Mouse (Mus musculus) MEL (cell line): ENCODE results near the gene Elovl7. TPM values are rescaled to one million over a fixed set of nuclear protein-coding genes. Genes with fewer than 3 reads are reported as not detected.

ENCODE experiments used
- DNase-seq: peaks from one replicate; pipeline ENCODE4 v3.0.0; 2011; ENCODE audit warnings: low read depth, low spot score
- H3K27ac ChIP-seq: 2 replicates; pipeline ENCODE4 v1.5.1; 2012; ENCODE audit warnings: low read depth, mild to moderate bottlenecking, control low read depth, low read length, moderate library complexity; ENCODE audit not compliant: control insufficient read depth
- H3K27me3 ChIP-seq, 2 experiments: fragments of 150-350 bp in 1 of 2; sonication (generic) in 1 of 2; 2 replicates each; pipeline ENCODE4 v1.6.1; 2012; ENCODE audit warnings: low read length in 2 of 2, mild to moderate bottlenecking in 2 of 2, improper control_type of control experiment in 1 of 2, moderate library complexity in 1 of 2; ENCODE audit not compliant: insufficient read depth in 2 of 2, control insufficient read depth in 1 of 2
- H3K36me3 ChIP-seq, 2 experiments: 2 replicates each; pipeline ENCODE4 v1.6.1; 2012 to 2014; ENCODE audit warnings: low read length in 2 of 2, improper control_type of control experiment in 1 of 2, inconsistent platforms in 1 of 2, mild to moderate bottlenecking in 1 of 2; ENCODE audit not compliant: insufficient read depth in 2 of 2, control insufficient read depth in 1 of 2
- H3K4me1 ChIP-seq, 2 experiments: fragments of 150-350 bp in 1 of 2; sonication (generic) in 1 of 2; 2 replicates each; pipeline ENCODE4 v1.6.1; 2012; ENCODE audit warnings: low read length in 2 of 2, improper control_type of control experiment in 1 of 2, mild to moderate bottlenecking in 1 of 2; ENCODE audit not compliant: insufficient read depth in 2 of 2, control insufficient read depth in 1 of 2
- H3K4me3 ChIP-seq, 2 experiments: fragments of 150-350 bp in 1 of 2; sonication (generic) in 1 of 2; 2 replicates each; pipeline ENCODE4 v1.5.1; 2012; ENCODE audit warnings: low read depth in 2 of 2, low read length in 2 of 2, mild to moderate bottlenecking in 2 of 2, moderate library complexity in 2 of 2, control low read depth in 1 of 2, improper control_type of control experiment in 1 of 2; ENCODE audit not compliant: control insufficient read depth in 1 of 2, insufficient read depth in 1 of 2
- H3K79me2 ChIP-seq: 2 replicates; pipeline ENCODE4 v1.6.1; 2012; ENCODE audit warnings: mild to moderate bottlenecking, low read length, moderate library complexity; ENCODE audit not compliant: control insufficient read depth, poor library complexity, insufficient read depth
- H3K9ac ChIP-seq: 2 replicates; pipeline ENCODE4 v1.6.1; 2012; ENCODE audit warnings: low read depth, mild to moderate bottlenecking, control low read depth, low read length, moderate library complexity; ENCODE audit not compliant: control insufficient read depth, poor library complexity, severe bottlenecking
- H3K9me3 ChIP-seq: fragments of 150-350 bp; sonication (generic); replicated peaks from 2 replicates; pipeline ENCODE4 v1.6.1; 2012; ENCODE audit warnings: mild to moderate bottlenecking, low read length, improper control_type of control experiment, moderate library complexity; ENCODE audit not compliant: insufficient read depth
- BHLHE40 ChIP-seq: IDR thresholded peaks from 2 replicates; pipeline ENCODE4 v1.6.1; 2012; ENCODE audit warnings: low read depth, mild to moderate bottlenecking, inconsistent platforms, low read length, improper control_type of control experiment, borderline replicate concordance
- CHD1 ChIP-seq: IDR thresholded peaks from 2 replicates; pipeline ENCODE4 v1.6.1; 2012; ENCODE audit warnings: low read depth, mild to moderate bottlenecking, inconsistent platforms, low read length, improper control_type of control experiment
- ELF1 ChIP-seq: IDR thresholded peaks from 2 replicates; pipeline ENCODE4 v1.6.1; 2014; ENCODE audit warnings: low read depth, mild to moderate bottlenecking, inconsistent platforms, low read length, improper control_type of control experiment, moderate library complexity
- EP300 ChIP-seq, 2 experiments: IDR thresholded peaks; 2 replicates each; pipeline ENCODE4 v1.6.1; 2011; ENCODE audit warnings: improper control_type of control experiment in 2 of 2, low read length in 2 of 2, low read depth in 1 of 2, mild to moderate bottlenecking in 1 of 2
- GABPA ChIP-seq: IDR thresholded peaks from 2 replicates; pipeline ENCODE4 v1.6.1; 2012; ENCODE audit warnings: low read depth, mild to moderate bottlenecking, inconsistent platforms, low read length, improper control_type of control experiment, moderate library complexity
- GATA1 ChIP-seq: IDR thresholded peaks from 2 replicates; pipeline ENCODE4 v1.6.1; 2011; ENCODE audit warnings: low read depth, low read length, improper control_type of control experiment
- JUND ChIP-seq: IDR thresholded peaks from 2 replicates; pipeline ENCODE4 v1.6.1; 2011; ENCODE audit warnings: low read depth, mild to moderate bottlenecking, improper control_type of control experiment, low read length
- KAT2A ChIP-seq: conservative IDR thresholded peaks from 2 replicates; pipeline ENCODE4 v1.6.1; 2012; ENCODE audit warnings: low read depth, low read length, improper control_type of control experiment, inconsistent platforms
- MAFK ChIP-seq: IDR thresholded peaks from 2 replicates; pipeline ENCODE4 v1.6.1; 2011; ENCODE audit warnings: low read depth, mild to moderate bottlenecking, low read length, improper control_type of control experiment, borderline replicate concordance
- MXI1 ChIP-seq: IDR thresholded peaks from 2 replicates; pipeline ENCODE4 v1.6.1; 2011; ENCODE audit warnings: mild to moderate bottlenecking, low read depth, low read length, improper control_type of control experiment
- MYB ChIP-seq: IDR thresholded peaks from 2 replicates; pipeline ENCODE4 v1.6.1; 2011; ENCODE audit warnings: mild to moderate bottlenecking, low read depth, low read length, improper control_type of control experiment
- MYC ChIP-seq: IDR thresholded peaks from 2 replicates; pipeline ENCODE4 v1.6.1; 2011; ENCODE audit warnings: low read depth, mild to moderate bottlenecking, low read length, improper control_type of control experiment, moderate library complexity
- NRF1 ChIP-seq: IDR thresholded peaks from 2 replicates; pipeline ENCODE4 v1.6.1; 2014; ENCODE audit warnings: low read depth, mild to moderate bottlenecking, inconsistent platforms, low read length, improper control_type of control experiment, moderate library complexity; ENCODE audit not compliant: poor library complexity, insufficient read depth, severe bottlenecking
- POLR2A ChIP-seq, 2 experiments: IDR thresholded peaks; 2 replicates each; pipeline ENCODE4 v1.6.1; 2011 to 2012; ENCODE audit warnings: low read length in 2 of 2, mild to moderate bottlenecking in 2 of 2, control low read depth in 1 of 2, improper control_type of control experiment in 1 of 2, low read depth in 1 of 2, moderate library complexity in 1 of 2; ENCODE audit not compliant: control insufficient read depth in 1 of 2, insufficient read depth in 1 of 2, poor library complexity in 1 of 2
- RAD21 ChIP-seq: IDR thresholded peaks from 2 replicates; pipeline ENCODE4 v1.6.1; 2011; ENCODE audit warnings: mild to moderate bottlenecking, low read depth, low read length, improper control_type of control experiment
- RCOR1 ChIP-seq: IDR thresholded peaks from 2 replicates; pipeline ENCODE4 v1.6.1; 2012; ENCODE audit warnings: low read depth, mild to moderate bottlenecking, inconsistent platforms, low read length, improper control_type of control experiment
- SIN3A ChIP-seq: IDR thresholded peaks from 2 replicates; pipeline ENCODE4 v1.6.1; 2012; ENCODE audit warnings: low read length, improper control_type of control experiment, inconsistent platforms
- UBTF ChIP-seq: IDR thresholded peaks from 2 replicates; pipeline ENCODE4 v1.6.1; 2012; ENCODE audit warnings: low read depth, mild to moderate bottlenecking, inconsistent platforms, low read length, improper control_type of control experiment, moderate library complexity, borderline replicate concordance; ENCODE audit not compliant: insufficient read depth
- ZC3H11A ChIP-seq: IDR thresholded peaks from 2 replicates; pipeline ENCODE4 v1.6.1; 2012; ENCODE audit warnings: low read depth, mild to moderate bottlenecking, inconsistent platforms, low read length, improper control_type of control experiment
- ZKSCAN1 ChIP-seq: IDR thresholded peaks from 2 replicates; pipeline ENCODE4 v1.6.1; 2012; ENCODE audit warnings: low read depth, mild to moderate bottlenecking, inconsistent platforms, low read length, improper control_type of control experiment, moderate library complexity
- ZMIZ1 ChIP-seq: IDR thresholded peaks from 2 replicates; pipeline ENCODE4 v1.6.1; 2012; ENCODE audit warnings: low read depth, mild to moderate bottlenecking, inconsistent platforms, low read length, improper control_type of control experiment, moderate library complexity
- polyA plus RNA-seq, 2 experiments: library from polyadenylated mRNA; stranded (reverse) in 1 of 2; unstranded in 1 of 2; fragments of >175 nt in 1 of 2; fragments of >200 nt in 1 of 2; gene quantifications; 2 replicates each; pipeline versions ENCODE4 v1.2.1 to v1.2.4; 2012; ENCODE audit warnings: low replicate concordance in 2 of 2, low read depth in 1 of 2; ENCODE audit not compliant: insufficient read length in 2 of 2, insufficient read depth in 1 of 2, missing spikeins in 1 of 2
- total RNA-seq: library from RNA; depleted of rRNA; stranded (reverse); fragments of 300-350 nt; gene quantifications from 2 replicates; pipeline ENCODE4 v1.2.3, GENCODE M21; 2012

Elovl7 gene
- total and polyA plus RNA-seq, 3 experiments = not detected

DNA sequence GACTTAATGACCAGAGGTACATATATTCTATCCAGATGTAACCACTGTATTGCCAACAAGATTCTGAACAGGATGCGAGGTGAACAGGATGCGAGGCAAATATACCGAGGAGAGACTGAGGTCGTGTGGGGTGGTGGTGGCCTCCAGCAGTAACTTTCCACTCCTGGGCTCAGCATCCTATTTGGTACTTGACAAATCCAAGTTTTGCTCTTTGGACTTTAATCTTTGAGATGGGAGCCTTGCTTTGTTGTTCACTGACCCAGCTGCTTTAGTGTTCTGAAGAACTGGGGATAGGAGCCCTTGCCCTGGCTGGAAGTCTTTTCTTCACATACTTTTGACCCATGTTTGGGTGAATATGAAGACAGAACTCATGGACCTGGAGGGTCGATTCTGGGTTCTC lies 111.7 kb downstream of the Elovl7 start:
- Histone ChIP-seq H3K9ac (no peak overlapping the region), H3K4me1 (no peaks in the 10 kb centered on the region), H3K36me3 (peaks cover 0 to 1% of the 10 kb centered on the region in 2 experiments; a peak in 2 of 4 replicates), H3K27ac (no peak overlapping the region), H3K4me3 (no peak overlapping the region), H3K27me3 (no peaks in the 10 kb centered on the region), H3K9me3 (no peaks in the 10 kb centered on the region), H3K79me2 (peaks cover 4% of the 10 kb centered on the region; the same call in 1 of the 2 replicates)
- no peak for DNase-seq
- TF ChIP-seq JUND (no peak), MXI1 (no peak), POLR2A (IDR thresholded peaks at IDR 0.05; ENCODE audit: control insufficient read depth in 1 of 2, insufficient read depth in 1 of 2, low read depth in 1 of 2, low read length in 2 of 2, poor library complexity in 1 of 2) (no peak), RCOR1 (no peak), GATA1 (no peak), KAT2A (no peak), RAD21 (no peak), ZKSCAN1 (no peak), ZMIZ1 (no peak), EP300 (IDR thresholded peaks at IDR 0.05; ENCODE audit: low read depth in 1 of 2, low read length in 2 of 2) (no peak), SIN3A (no peak), GABPA (no peak), MYC (no peak), MYB (no peak), CHD1 (no peak), NRF1 (no peak), ZC3H11A (no peak), ELF1 (no peak), BHLHE40 (no peak)

DNA sequence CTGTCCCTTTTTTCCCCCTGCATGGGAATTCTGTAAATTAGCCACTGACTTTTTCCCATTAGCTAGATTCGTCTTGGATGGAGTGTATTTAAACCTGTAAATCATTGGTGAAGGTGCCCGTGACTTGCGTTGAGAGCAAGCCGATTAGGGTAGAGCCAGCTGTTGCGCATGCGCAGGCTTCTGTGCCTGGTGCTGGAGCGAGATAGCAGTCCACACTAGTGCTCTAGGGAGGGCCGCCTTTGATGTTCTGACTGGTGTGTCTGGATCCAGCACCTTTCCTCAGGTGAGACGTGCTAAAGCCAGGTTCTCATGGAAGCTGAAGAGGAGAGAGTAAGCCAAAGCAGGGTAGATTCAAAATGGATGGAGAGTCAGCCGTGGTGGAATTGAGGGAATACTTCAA lies 112.1 kb downstream of the Elovl7 start:
- H3K9me3 ChIP-seq = no peaks in the 10 kb centered on the region
- H3K9ac ChIP-seq = no peak overlapping the region
- peaks cover 0 to 2% of the 10 kb centered on the region in 2 experiments; a peak in 2 of 4 replicates for H3K36me3 ChIP-seq
- peaks cover 4% of the 10 kb centered on the region; the same call in 1 of the 2 replicates for H3K79me2 ChIP-seq
- DNase-seq = no peak
- no peaks in the 10 kb centered on the region for H3K4me1 ChIP-seq
- H3K27me3 ChIP-seq = no peaks in the 10 kb centered on the region
- TF ChIP-seq UBTF = no peak
- TF ChIP-seq MAFK = no peak
- no peak for TF ChIP-seq POLR2A (IDR thresholded peaks at IDR 0.05; ENCODE audit: control insufficient read depth in 1 of 2, insufficient read depth in 1 of 2, low read depth in 1 of 2, low read length in 2 of 2, poor library complexity in 1 of 2)
- TF ChIP-seq, all 39 proteins: peak for 0
- Histone ChIP-seq H3K27ac (no peak overlapping the region), H3K4me3 (no peak overlapping the region)
